Mouse (Mus musculus) ovary, postnatal 10 days (tissue): ENCODE results near the gene 4932438A13Rik.

Source experiments
- DNase-seq: peaks from one replicate; pipeline ENCODE4 v3.0.0; 2022; ENCODE audit warnings: low spot score

4932438A13Rik gene

DNA sequence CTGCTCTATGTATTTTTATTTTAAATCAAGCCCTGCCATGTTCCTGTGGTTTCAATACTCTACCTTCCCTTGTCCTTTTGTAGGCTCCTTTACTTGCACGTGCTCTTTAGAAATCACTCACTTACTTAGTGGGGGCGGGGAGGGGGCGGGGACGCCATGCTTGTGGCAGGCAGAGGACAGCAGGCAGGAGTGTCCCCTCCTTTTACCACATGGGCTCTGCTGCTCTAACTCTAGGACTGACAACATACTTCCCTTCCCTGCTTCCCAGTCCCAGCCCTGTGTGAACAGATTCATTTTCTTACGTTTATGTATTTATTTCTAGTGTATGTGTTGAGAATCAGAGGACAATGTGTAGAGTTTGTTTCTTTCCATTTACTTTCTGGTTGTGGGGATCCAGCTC lies 78.7 kb downstream of the 4932438A13Rik start:
- DNase-seq = no peak

DNA sequence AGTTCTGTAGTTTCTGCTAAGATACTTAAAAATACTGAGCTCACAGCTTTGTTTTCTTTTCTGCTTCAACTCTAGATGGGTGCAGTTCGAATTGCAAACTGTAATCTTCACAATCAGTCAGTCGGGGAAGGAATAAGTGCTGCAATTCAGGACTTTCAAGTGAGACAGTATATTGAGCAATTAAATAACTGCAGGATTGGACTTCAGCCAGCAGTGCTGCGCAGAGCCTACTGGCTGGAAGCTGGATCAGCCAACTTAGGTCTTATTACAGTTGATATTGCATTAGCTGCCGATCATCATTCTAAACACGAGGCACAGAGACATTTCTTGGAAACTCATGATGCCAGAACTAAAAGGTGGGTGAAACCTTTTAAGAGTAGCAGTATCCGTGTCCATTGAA lies 79.2 kb downstream of the 4932438A13Rik start:
- no peak for DNase-seq

DNA sequence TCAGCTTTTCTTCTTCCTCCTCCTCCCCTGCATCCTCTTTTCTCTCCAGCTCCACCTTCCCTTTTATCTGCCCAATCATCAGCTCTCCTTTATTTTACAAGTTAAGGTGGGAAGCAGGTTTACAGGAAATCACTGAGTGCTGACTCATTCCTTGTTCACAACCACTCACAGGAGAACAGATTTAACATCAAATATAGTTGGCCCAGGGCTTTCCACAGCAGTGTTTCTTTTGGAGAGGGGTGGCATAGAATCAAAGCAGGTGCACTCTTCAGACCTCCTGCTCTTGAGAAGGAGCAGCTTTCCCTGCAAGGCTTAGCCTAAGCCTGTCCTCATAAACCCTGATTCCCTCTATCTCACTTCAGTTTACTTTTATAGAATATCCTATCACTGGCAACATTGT lies 80.8 kb downstream of the 4932438A13Rik start:
- no peak for DNase-seq

DNA sequence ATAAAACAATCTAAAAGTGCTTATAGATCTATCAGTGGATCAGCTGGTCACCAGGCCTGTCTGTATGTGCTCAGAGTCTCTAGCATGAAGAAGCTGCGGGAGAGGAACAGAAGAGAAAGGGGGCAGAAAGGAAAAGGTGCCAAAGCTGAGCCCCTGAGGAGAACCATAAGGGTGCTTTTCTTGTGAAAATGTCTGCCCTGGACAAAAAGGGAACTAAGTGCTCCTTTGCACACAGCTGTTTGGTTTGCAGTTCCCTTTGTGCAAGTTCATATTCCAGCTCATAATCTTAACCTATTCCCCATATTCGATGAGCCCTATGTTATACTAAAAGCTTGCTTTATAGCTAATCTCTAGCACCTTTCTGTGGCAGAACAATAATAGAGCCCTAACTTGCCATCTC lies 175.1 kb downstream of the 4932438A13Rik start:
- no peak for DNase-seq

DNA sequence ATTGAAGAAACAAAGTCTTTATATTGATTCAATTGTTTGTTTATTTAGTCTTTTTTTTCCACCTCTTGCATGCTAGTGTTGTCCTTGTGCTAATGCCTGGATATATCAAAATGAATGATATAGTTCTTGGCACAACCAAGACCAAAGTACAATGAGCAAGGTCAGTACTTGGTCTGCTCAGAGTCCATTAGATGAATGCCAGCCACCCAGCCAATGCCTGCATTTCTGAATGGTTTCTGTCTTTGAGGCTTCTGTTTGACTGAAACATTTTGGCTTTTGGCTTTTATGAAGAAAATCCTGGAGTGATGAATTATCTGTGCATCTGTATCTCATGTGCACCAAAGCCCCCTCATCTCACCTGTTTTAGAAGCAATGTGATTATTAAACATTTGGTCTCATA lies 176.9 kb downstream of the 4932438A13Rik start:
- no peak for DNase-seq

DNA sequence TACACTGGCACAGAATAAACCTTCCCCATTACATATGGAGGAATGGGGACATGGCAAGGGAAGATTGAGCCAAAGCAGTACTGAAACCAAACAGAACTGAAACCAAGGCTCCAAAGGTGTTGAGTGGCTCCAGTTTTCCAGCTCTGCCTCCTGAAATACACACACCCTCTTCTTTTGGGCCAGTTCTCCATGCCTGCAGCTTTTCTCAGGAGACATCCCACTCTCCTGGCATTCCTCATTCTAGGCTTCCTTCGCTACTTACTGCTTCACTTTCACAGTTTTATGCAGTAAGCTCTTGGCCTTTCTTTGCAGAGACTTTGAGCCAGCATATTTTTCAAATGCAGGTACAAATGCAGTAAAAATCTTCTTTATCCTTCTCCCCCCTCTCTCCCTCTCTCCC lies 188.6 kb downstream of the 4932438A13Rik start:
- DNase-seq = no peak

DNA sequence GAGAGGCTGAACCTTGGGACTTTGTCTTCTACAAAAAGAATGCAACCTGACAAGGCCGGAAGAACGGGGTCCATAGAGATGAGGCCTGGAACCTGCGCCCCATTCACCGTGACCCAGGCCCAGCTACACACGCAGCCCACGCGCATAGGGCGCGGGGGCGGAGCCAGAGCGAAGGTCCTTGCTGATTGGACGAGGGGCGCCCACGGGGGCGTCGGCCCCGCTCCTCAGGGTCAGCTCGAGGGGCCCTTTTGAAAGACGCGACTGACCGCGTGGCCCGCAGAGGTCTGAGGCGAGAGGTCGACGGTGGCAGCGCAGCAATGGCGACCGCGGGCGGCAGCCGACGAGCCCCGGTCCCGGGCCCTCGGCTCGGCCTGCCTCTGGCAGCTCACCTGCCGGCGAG lies 200.5 kb downstream of the 4932438A13Rik start, which contains the start of gene Adad1:
Adad1 (plus strand) TSS at position 122 of the 400 bp plus-strand sequence.
- DNase-seq = no peak

DNA sequence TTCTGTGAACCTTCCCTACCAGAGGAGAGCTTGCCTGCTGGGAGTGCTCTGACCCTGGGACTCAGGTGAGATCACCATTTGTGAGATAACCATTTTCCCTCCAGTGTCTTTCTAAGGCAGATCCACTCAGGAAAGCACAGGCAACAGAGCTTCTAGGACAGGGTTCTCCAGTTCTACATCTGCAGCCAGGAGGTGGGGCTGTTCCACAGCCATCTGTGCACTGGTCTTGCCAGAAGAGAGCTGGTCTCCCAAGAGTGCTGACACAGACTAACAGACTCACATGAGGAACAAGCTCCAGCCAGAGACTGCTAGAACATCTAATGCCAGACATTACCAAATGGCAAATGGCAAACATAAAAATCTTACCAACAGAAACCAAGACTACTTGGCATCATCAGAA lies 210.3 kb downstream of the 4932438A13Rik start:
- peak; percentile 21 for DNase-seq

DNA sequence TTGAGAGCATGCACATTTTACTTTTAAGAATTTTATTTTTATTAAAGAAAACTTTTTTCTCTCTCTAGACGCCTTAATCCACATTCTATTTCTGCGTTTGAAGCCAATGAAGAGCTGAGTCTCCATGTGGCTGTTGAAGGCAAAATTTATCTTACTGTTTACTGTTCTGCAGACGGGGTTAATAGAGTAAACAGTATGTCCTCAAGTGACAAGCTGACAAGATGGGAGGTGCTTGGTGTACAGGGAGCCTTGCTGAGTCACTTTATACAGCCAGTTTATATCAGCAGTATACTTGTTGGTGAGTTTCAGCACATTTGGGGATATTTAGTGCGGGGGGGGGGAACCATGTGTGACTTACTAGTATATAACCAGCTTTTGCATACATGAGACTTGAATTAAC lies 222.0 kb downstream of the 4932438A13Rik start:
- no peak for DNase-seq

DNA sequence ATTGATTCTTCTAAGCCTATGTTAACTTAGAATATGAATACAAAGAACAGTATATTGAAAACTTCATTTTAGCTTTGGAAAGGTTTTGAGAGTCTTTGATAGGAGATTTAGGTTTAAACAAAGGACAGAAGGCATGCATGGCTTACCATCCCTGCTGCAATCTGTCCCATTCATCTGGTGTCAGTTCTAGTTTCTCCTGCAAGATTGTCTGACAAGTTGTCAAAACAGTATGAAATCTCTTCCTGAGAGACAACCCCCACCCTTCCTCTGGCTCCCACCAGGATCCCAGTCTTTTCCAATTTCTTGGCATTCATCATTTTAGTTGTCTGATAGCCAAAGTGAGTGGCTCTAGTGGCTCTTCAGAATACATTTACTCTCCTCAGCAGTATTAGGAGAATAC lies 227.8 kb downstream of the 4932438A13Rik start:
- no peak for DNase-seq
